Mouse (Mus musculus) cerebellum, postnatal 14 days (tissue): ENCODE results near the gene Afdn.
A peak's percentile ranks its signal among the peaks of the same experiment; 100 is the strongest.
"Not testable (repeated sequence)": the region's sequence is repeated elsewhere in the genome, so short reads cannot be mapped to it uniquely, and the experiment has no call there.

Experiments
- DNase-seq, 2 experiments: peaks; one replicate each; pipeline ENCODE4 v3.0.0; 2021; ENCODE audit warnings: mixed read lengths in 2 of 2

The Afdn gene

GRCm38 (mm10) chr17:13781948-13782347 lies 21.6 kb downstream of the Afdn start:
- DNase-seq: peak; percentile 19 to 50

GRCm38 (mm10) chr17:13783469-13783868 lies 23.1 kb downstream of the Afdn start:
- DNase-seq: no peak

GRCm38 (mm10) chr17:13790033-13790432 lies 29.7 kb downstream of the Afdn start:
- DNase-seq: not testable (repeated sequence)

DNA sequence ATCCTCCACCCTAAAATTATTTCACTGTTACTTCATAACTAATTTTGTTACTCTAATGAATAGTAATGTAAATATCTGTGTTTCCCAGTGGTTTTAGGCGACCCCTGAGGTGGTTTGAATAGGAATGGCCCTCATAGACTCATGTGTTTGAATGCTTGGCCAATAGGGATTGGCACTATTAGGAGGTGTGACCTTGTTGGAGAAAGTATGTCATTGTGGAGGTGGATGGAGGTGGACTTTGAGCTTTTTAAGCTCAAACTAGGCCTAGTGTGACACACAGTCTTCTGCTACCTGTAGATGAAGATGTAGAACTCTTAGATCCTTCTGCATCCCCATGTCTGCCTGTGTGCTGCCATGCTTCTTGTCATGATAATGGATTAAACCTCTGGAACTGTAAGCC lies 37.4 kb downstream of the Afdn start:
- DNase-seq: no peak

DNA sequence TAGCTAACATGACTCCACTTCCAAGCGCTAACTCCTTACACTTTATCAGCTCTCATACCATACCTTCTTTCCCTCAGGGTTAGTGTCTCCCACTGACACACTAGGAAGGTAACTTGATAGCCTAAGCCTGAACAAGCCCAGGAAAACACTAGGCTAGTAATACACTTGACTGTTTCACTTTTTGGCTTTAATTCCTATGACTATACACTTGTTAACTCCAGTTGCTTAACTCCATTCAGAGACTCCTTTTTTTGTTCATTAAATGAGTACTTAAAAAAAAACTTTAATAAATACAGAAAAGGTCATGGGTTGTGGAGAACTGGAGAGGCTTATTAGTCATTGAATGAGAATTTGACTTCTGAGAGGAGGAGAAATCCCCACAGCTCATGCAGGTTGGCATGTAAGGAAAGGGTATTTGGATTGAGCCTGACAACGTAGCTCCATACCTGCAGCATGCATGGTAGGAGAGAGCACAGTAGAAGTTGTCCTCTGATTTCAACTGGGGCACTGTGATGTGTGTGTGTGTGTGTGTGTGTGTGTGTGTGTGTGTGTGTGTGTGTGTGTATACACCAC lies 42.6 kb downstream of the Afdn start:
- no peak for DNase-seq

GRCm38 (mm10) chr17:13806016-13806415 lies 45.7 kb downstream of the Afdn start:
- peak; percentile 28 to 51 for DNase-seq

- DNase-seq: no peak
These were observed 57.5 kb downstream of the Afdn start for GRCm38 (mm10) chr17:13817789-13818188.

GRCm38 (mm10) chr17:13819342-13819741 lies 59.0 kb downstream of the Afdn start:
- DNase-seq: no peak

- no peak for DNase-seq
These were observed 60.3 kb downstream of the Afdn start for GRCm38 (mm10) chr17:13820676-13821075.

DNA sequence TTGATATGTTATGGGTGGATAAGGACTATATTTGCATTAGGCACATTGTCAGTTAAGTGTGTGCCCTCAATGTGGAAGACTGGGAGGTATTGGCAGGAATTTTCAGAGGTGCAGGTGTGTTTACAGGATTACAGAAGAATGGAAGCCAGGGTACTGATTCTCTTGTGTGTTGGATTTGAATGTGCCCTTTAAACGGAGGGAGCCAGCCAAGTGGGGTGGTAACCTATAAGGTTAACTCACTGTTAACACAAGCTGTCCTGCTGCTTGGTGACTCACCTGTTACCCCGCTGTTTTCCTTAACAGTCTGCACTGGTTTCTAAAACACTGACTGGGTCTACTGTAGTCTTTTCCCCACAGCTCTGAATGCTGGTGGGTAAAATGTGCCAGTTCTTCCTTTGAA lies 65.1 kb downstream of the Afdn start:
- no peak for DNase-seq

DNA sequence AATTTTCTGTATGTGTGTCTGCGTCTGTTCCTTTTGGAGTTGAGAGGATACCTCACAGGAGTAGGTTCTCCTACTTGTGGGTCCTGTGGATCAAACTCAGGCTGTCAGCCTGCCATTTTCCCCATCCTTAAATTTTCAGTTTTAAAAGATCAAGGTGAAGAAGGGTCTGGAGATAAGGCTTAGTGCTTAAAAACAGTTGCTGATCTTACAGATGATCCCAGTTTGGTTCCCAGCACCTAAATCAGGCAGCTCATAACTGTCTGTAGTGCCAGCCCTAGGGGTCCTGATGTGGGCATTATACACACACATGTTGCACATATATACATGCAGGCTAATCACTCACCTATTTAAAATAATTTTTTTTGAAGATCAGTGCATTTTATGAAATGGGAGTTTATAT lies 69.9 kb downstream of the Afdn start:
- DNase-seq: no peak

DNA sequence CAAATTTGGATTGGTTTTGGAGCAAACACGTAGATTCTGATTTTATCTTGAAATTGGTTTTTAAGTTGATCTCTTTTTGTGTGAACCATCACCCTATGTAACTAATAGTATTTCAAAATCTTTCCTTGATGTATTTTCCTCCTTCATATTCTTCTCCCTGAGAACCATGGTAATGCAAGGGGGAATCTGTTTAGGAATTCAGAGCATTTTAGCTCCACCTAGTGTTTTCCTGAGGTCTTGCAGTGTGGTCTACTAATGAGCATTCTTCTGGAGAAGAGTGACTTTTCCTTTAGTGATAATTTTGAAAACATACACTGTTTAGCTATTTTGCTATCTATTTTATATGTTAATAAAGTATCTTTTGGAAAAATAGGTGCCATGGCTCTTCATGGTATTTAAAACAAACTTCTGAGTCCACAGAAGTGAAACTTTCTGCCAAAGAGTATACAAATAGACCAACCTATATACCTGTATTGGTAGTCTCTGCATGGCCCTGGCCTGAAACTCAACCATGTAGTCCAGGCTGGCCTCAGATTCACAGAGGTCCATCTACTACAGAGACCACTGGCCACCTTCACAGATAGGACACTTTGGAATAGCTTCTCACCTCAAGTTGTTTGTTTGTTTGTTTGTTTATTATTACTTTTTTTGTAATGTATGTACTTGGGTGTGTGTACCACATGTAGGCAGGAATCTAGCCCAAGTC lies 70.5 kb downstream of the Afdn start:
- DNase-seq: peak; percentile 75 to 80

DNA sequence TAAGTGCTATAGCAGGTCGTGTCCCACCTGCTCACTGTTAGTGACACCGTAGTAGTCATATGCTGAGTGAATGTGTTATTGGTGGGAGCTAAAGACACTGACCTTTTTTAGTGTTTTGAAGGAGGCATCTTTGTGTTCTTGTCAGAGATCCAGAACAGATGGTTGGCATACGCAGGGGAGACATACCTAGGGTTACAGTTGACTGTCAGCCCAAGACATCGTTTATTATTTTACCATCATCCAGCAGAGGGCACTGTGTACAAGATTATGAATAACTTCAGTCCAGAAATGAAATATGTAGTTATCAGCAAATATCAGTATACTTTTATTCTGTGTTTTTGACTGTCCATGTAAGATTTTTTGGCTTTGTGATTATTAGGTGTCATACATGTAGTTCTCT lies 75.5 kb downstream of the Afdn start:
- DNase-seq: peak; percentile 71 to 87

- DNase-seq: no peak
These were observed 89.8 kb downstream of the Afdn start for GRCm38 (mm10) chr17:13850175-13850574.

GRCm38 (mm10) chr17:13853883-13854282 lies 93.5 kb downstream of the Afdn start:
- DNase-seq: not testable (repeated sequence)

- no peak for DNase-seq
These were observed 95.1 kb downstream of the Afdn start for GRCm38 (mm10) chr17:13855396-13855795.

DNA sequence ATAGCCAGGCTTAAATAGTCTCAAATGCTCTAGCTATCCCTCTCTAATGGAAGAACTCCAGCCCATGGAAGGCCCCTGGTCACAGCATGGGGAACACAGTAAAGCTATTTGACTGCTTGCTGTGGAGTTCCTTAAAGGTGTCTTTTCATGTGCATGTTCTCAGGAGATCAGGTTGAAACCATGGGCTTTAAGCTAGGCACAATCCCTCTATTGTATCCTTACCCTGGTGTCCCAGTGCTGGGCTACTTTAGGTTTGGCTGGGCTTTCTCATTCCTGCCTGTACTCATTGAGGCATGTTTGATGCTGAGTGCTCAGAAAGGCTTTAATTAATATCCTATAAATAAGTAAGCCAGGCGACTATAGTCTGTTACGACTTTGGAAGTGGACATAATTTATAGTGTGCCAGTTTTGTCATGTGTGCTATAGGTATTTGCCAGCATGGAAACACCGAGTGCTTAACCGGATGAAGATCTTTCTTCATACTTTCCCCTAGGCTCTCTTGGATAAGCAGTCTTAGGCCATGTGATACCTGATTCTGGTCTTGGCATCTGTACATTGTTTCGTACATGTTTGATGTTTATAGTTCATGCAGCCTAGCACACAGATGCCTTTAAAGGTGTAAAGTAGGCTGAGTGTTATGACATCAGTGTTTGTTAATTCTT lies 96.2 kb downstream of the Afdn start:
- DNase-seq: no peak

GRCm38 (mm10) chr17:13865340-13865739 lies 105.0 kb downstream of the Afdn start:
- DNase-seq: peak; percentile 97 to 99

GRCm38 (mm10) chr17:13866951-13867351 lies 106.6 kb downstream of the Afdn start:
- DNase-seq: no peak

DNA sequence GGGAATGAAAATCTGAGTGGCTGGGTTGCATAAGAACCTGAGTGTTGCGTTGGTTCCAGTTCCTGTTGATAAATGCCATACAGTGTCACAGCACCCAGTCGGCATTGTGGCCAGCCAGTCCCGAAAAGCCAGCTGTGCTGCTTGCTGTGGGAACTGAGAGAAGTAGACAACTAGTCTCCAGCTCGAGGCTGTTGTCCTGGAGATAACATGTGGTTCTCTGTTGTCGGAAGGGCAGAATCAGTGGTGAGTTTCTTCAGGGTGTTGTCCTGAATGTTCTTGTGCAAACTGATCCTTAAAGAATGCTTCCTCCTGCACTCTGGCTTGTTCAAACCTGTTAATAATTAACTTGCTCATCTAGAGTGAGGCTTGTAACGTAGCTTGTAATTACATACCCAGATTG lies 107.1 kb downstream of the Afdn start:
- no peak for DNase-seq

DNA sequence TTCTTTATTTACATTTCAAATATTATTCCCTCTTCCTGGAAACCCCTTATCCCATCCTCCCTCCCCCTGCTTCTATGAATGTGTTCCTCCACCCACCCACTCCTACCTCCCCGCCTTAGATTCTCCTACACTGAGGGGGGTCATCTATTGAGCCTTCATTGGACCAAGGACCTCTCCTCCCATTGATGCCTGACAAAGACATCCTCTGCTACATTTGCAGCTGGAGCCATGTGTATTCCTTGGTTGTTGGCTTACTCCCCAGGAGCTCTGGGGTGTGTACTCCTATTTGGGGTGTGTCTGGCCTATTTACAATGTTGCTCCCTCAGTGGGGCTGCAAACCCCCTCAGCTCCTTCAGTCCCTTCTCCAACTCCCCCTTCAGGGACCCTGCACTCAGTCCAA lies 109.9 kb downstream of the Afdn start:
- DNase-seq: no peak

DNA sequence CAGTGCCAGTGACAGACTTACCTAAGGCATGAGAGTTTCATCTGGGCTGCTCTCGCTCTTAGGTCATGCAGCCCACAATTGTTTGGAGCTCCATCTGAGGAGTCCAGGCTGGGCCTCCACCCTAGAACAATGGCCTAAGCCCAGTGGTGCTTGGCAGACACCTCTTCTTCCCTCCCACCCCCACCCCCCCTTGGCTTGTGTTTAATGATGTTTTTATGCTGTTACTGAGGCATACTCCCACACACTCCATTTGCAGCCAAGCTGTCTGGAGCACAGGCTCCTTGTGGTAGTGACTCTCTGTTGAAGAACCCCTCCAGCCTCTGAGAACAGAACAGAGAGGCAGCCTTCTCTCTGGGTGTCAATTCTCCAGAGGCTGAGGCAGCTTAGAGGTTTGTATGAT lies 113.9 kb downstream of the Afdn start:
- DNase-seq: no peak

DNA sequence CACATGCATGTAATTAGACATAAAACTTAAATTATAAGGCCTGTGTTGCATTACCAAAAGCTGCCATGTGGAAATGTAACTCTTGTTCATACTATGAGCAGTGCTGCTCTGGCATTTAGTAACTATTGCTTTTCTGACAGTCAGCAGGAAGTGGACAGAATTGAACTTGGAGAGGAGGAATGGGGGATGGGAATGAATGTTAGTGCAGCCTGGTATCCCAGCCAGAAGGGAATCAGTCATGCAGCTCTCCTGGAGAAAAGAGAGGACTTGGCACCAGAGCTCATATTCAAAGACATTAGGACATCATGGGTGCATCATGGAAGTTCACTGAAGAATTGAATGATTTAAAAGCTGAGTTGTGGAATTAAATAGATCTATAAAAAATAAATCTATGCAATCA lies 117.1 kb downstream of the Afdn start:
- no peak for DNase-seq

DNA sequence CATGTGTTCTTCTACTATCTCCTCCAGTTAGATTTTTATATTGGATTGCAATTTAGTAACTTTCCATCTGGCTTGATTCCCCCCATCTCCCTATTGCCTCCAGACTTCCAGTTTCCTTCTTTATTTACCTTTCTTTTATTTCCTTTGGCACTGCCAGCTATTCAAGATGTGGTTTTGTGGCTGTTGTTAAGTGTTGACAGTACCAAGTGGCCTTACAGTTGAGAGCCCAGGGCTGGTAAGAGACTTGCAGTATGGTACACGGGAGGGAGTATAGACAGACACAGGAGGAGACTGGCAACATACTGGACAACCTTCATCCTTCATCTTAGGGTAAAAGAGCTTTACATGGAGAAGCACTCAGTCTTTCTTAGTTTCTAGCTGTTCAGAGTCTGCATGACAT lies 119.4 kb downstream of the Afdn start:
- DNase-seq: no peak
